Mouse (Mus musculus) MEL (cell line): ENCODE measurements at regions not wholly inside any gene's neighbourhood (a gene's known extent, or its start where the extent isn't known, plus 50 kb on each side); places are given as distances from the start of the nearest gene placed in this dataset.

Experiments
- BHLHE40 ChIP-seq: IDR thresholded peaks from 2 replicates; pipeline ENCODE4 v1.6.1; 2012; ENCODE audit warnings: low read depth, mild to moderate bottlenecking, inconsistent platforms, low read length, improper control_type of control experiment, borderline replicate concordance
- CTCF ChIP-seq, 3 experiments: IDR thresholded peaks in 2 of 3; conservative IDR thresholded peaks in 1 of 3; 2 replicates each; pipeline ENCODE4 v1.5.1; 2011 to 2012; ENCODE audit warnings: low read length in 3 of 3, low read depth in 2 of 3, mild to moderate bottlenecking in 2 of 3, improper control_type of control experiment in 1 of 3, inconsistent platforms in 1 of 3, mixed read lengths in 1 of 3, moderate library complexity in 1 of 3; ENCODE audit not compliant: control insufficient read depth in 1 of 3, insufficient read depth in 1 of 3, poor library complexity in 1 of 3, severe bottlenecking in 1 of 3
- ELF1 ChIP-seq: IDR thresholded peaks from 2 replicates; pipeline ENCODE4 v1.6.1; 2014; ENCODE audit warnings: low read depth, mild to moderate bottlenecking, inconsistent platforms, low read length, improper control_type of control experiment, moderate library complexity
- EP300 ChIP-seq, 2 experiments: IDR thresholded peaks; 2 replicates each; pipeline ENCODE4 v1.6.1; 2011; ENCODE audit warnings: improper control_type of control experiment in 2 of 2, low read length in 2 of 2, low read depth in 1 of 2, mild to moderate bottlenecking in 1 of 2
- GATA1 ChIP-seq: IDR thresholded peaks from 2 replicates; pipeline ENCODE4 v1.6.1; 2011; ENCODE audit warnings: low read depth, low read length, improper control_type of control experiment
- KAT2A ChIP-seq: conservative IDR thresholded peaks from 2 replicates; pipeline ENCODE4 v1.6.1; 2012; ENCODE audit warnings: low read depth, low read length, improper control_type of control experiment, inconsistent platforms
- MAFK ChIP-seq: IDR thresholded peaks from 2 replicates; pipeline ENCODE4 v1.6.1; 2011; ENCODE audit warnings: low read depth, mild to moderate bottlenecking, low read length, improper control_type of control experiment, borderline replicate concordance
- POLR2A ChIP-seq, 2 experiments: IDR thresholded peaks; 2 replicates each; pipeline ENCODE4 v1.6.1; 2011 to 2012; ENCODE audit warnings: low read length in 2 of 2, mild to moderate bottlenecking in 2 of 2, control low read depth in 1 of 2, improper control_type of control experiment in 1 of 2, low read depth in 1 of 2, moderate library complexity in 1 of 2; ENCODE audit not compliant: control insufficient read depth in 1 of 2, insufficient read depth in 1 of 2, poor library complexity in 1 of 2
- RCOR1 ChIP-seq: IDR thresholded peaks from 2 replicates; pipeline ENCODE4 v1.6.1; 2012; ENCODE audit warnings: low read depth, mild to moderate bottlenecking, inconsistent platforms, low read length, improper control_type of control experiment
- TAL1 ChIP-seq: IDR thresholded peaks from 2 replicates; pipeline ENCODE4 v1.6.1; 2012; ENCODE audit warnings: mild to moderate bottlenecking, inconsistent platforms, low read length, moderate library complexity, mixed read lengths
- USF1 ChIP-seq: IDR thresholded peaks from 2 replicates; pipeline ENCODE4 v1.6.1; 2014; ENCODE audit warnings: low read depth, mild to moderate bottlenecking, inconsistent platforms, low read length, improper control_type of control experiment, moderate library complexity
- ZMIZ1 ChIP-seq: IDR thresholded peaks from 2 replicates; pipeline ENCODE4 v1.6.1; 2012; ENCODE audit warnings: low read depth, mild to moderate bottlenecking, inconsistent platforms, low read length, improper control_type of control experiment, moderate library complexity

DNA sequence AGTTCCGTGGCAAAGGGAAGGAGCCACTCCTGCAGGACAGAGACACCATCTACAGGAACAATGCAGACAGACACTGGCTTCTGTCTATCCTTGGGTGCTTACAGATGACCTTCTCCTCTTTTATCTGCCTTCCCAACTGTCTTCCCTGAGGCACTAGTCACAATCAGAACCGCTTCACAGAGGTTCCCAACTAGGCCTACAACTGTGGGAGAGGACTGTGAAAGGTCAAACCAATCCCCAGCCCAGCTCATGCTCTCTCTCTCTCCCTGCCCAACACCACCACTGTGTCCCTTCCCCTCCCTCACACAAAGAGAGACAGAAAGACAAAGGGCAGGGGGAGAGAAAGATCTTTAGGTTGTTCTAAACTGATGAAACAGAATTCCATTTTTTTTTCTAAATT lies 61.3 kb downstream of the Tmem17 start:
- TF ChIP-seq TAL1: no peak
- no peak for TF ChIP-seq CTCF (IDR thresholded peaks at IDR 0.05 in 2 of 3, conservative IDR thresholded peaks at IDR 0.05 in 1 of 3; ENCODE audit: control insufficient read depth in 1 of 3, insufficient read depth in 1 of 3, low read depth in 2 of 3, low read length in 3 of 3, poor library complexity in 1 of 3, severe bottlenecking in 1 of 3)
- TF ChIP-seq POLR2A (IDR thresholded peaks at IDR 0.05; ENCODE audit: control insufficient read depth in 1 of 2, insufficient read depth in 1 of 2, low read depth in 1 of 2, low read length in 2 of 2, poor library complexity in 1 of 2): no peak
- TF ChIP-seq KAT2A: no peak
- TF ChIP-seq BHLHE40: no peak
- TF ChIP-seq USF1: no peak
- no peak for TF ChIP-seq ELF1
- TF ChIP-seq EP300 (IDR thresholded peaks at IDR 0.05; ENCODE audit: low read depth in 1 of 2, low read length in 2 of 2): no peak
- no peak for TF ChIP-seq MAFK
- no peak for TF ChIP-seq GATA1
- TF ChIP-seq RCOR1: no peak
- no peak for TF ChIP-seq ZMIZ1
